Mouse (Mus musculus) hindbrain, postnatal 0 days (tissue): Measurements from ENCODE around the gene Cdk5r2. TPM values are rescaled to one million over a fixed set of nuclear protein-coding genes. Genes with fewer than 3 reads are reported as not detected.
"Not testable (repeated sequence)": the region's sequence is repeated elsewhere in the genome, so short reads cannot be mapped to it uniquely, and the experiment has no call there.

ENCODE experiments used
- ATAC-seq: fragments of 200-750 bp; cut with Nextera tagmentation; 2 replicates; pipeline ENCODE4 v1.8.0; 2017; ENCODE audit warnings: mild to moderate bottlenecking, moderate TSS enrichment, moderate library complexity
- DNase-seq: peaks from one replicate; pipeline ENCODE4 v3.0.0-alpha.2; 2015; ENCODE audit warnings: low spot score
- H3K27ac ChIP-seq: fragments of 300-500 bp; sonication (generic); 2 replicates; pipeline ENCODE4 v1.5.1; 2014; ENCODE audit warnings: mild to moderate bottlenecking
- H3K27me3 ChIP-seq: fragments of 300-500 bp; sonication (generic); 2 replicates; pipeline ENCODE4 v1.6.1; 2014; ENCODE audit warnings: low read length, mixed read lengths; ENCODE audit not compliant: insufficient read depth
- H3K36me3 ChIP-seq: fragments of 300-500 bp; sonication (generic); 2 replicates; pipeline ENCODE4 v1.6.1; 2014; ENCODE audit warnings: low read length, mixed read lengths; ENCODE audit not compliant: insufficient read depth
- H3K4me1 ChIP-seq: fragments of 300-500 bp; sonication (generic); 2 replicates; pipeline ENCODE4 v1.6.1; 2014; ENCODE audit warnings: antibody characterized with exemption, low read length, mixed read lengths; ENCODE audit not compliant: insufficient read depth
- H3K4me2 ChIP-seq: fragments of 300-500 bp; sonication (generic); 2 replicates; pipeline ENCODE4 v1.6.1; 2014; ENCODE audit warnings: low read depth, mild to moderate bottlenecking, low read length, moderate library complexity, mixed read lengths
- H3K4me3 ChIP-seq: fragments of 300-500 bp; sonication (generic); 2 replicates; pipeline ENCODE4 v1.5.1; 2014; ENCODE audit warnings: low read length
- H3K9ac ChIP-seq: fragments of 300-500 bp; sonication (generic); replicated peaks from 2 replicates; pipeline ENCODE4 v1.6.1; 2014; ENCODE audit warnings: mild to moderate bottlenecking, low read length, moderate library complexity, mixed read lengths
- H3K9me3 ChIP-seq: fragments of 300-500 bp; sonication (generic); 2 replicates; pipeline ENCODE4 v1.6.1; 2016; ENCODE audit warnings: low read length, mixed read lengths
- CTCF ChIP-seq: IDR thresholded peaks from 2 replicates; pipeline ENCODE4 v1.5.1; 2016; ENCODE audit warnings: antibody characterized with exemption, control low read depth, low read depth
- WGBS: fragments of 180-500 bp; shearing (Covaris S2); extraction: QIAGEN DNeasy Blood & Tissue Kit; methylation state at CpG from one replicate; pipeline ENCODE4 v1.1.7; 2014; 5-methylcytosine and 5-hydroxymethylcytosine counted together
- polyA plus RNA-seq: library from polyadenylated mRNA; unstranded; fragments of >200 nt; fragmentation: Nextera tagmentation; extraction: Ambion mirVana; gene quantifications from 2 replicates; pipeline ENCODE4 v1.2.1, GENCODE M21; 2015
- total RNA-seq: library from RNA; depleted of rRNA; stranded (reverse); fragments of >200 nt; gene quantifications from 2 replicates; pipeline ENCODE4 v1.2.3, GENCODE M21; 2014

Cdk5r2 gene
- total and polyA plus RNA-seq, 2 experiments from 2014 or later: 13.6 to 59.2 TPM

GRCm38 (mm10) chr1:74809007-74809406, 45.7 kb upstream of the Cdk5r2 start:
- TF ChIP-seq CTCF: peak; percentile 58
- Histone ChIP-seq H3K36me3 (no peaks in the 10 kb centered on the region), H3K27ac (no peak overlapping the region), H3K4me2 (no peak overlapping the region), H3K4me1 (peaks cover 11% of the 10 kb centered on the region; the same call in 1 of the 2 replicates), H3K27me3 (peaks cover 16% of the 10 kb centered on the region; the same call in 1 of the 2 replicates), H3K9me3 (no peaks in the 10 kb centered on the region), H3K9ac (no peak overlapping the region), H3K4me3 (no peak overlapping the region)
- peak; percentile 50 for DNase-seq
- no peak for ATAC-seq
- 59% methylated on average over 10 of the region's 10 CpGs for WGBS

GRCm38 (mm10) chr1:74814931-74815647, 39.6 kb upstream of the Cdk5r2 start:
- Histone ChIP-seq H3K36me3 (no peaks in the 10 kb centered on the region), H3K9me3 (no peaks in the 10 kb centered on the region), H3K4me1 (no peaks in the 10 kb centered on the region), H3K27me3 (no peaks in the 10 kb centered on the region), H3K9ac (no peak overlapping the region), H3K4me2 (no peak overlapping the region), H3K4me3 (no peak overlapping the region), H3K27ac (no peak overlapping the region)
- WGBS: 75% methylated on average over 9 of the region's 9 CpGs
- TF ChIP-seq CTCF: peak; percentile 36; the same call in 1 of the 2 replicates
- no peak for DNase-seq
- no peak for ATAC-seq

- not testable (repeated sequence) for DNase-seq, H3K4me3 ChIP-seq, H3K9ac ChIP-seq, H3K27ac ChIP-seq, H3K36me3 ChIP-seq, H3K9me3 ChIP-seq, H3K27me3 ChIP-seq, H3K4me2 ChIP-seq, H3K4me1 ChIP-seq, ATAC-seq
- 89% methylated on average over 6 of the region's 6 CpGs for WGBS
Observed at GRCm38 (mm10) chr1:74815965-74816364, 38.8 kb upstream of the Cdk5r2 start.

GRCm38 (mm10) chr1:74816612-74817199, 38.0 kb upstream of the Cdk5r2 start:
- Histone ChIP-seq H3K9ac (peak overlapping the region; percentile 82), H3K36me3 (no peaks in the 10 kb centered on the region), H3K4me1 (no peaks in the 10 kb centered on the region), H3K9me3 (no peaks in the 10 kb centered on the region), H3K27me3 (no peaks in the 10 kb centered on the region), H3K27ac (peak overlapping the region; percentile 90), H3K4me3 (peak overlapping the region; percentile 60), H3K4me2 (peak overlapping the region; percentile 68)
- ATAC-seq (peak; percentile 94), DNase-seq (peak; percentile 95)
- 2% methylated on average over 38 of the region's 38 CpGs for WGBS
- no peak for TF ChIP-seq CTCF

- Histone ChIP-seq H3K4me3 (peak overlapping the region; percentile 60), H3K9ac (peak overlapping the region; percentile 82), H3K4me2 (peak overlapping the region; percentile 68), H3K36me3 (no peaks in the 10 kb centered on the region), H3K27ac (peak overlapping the region; percentile 90), H3K27me3 (no peaks in the 10 kb centered on the region), H3K4me1 (no peaks in the 10 kb centered on the region), H3K9me3 (no peaks in the 10 kb centered on the region)
- 12% methylated on average over 14 of the region's 14 CpGs for WGBS
- TF ChIP-seq CTCF: no peak
- peak; percentile 28 for ATAC-seq
- DNase-seq: no peak
Observed at GRCm38 (mm10) chr1:74817219-74817618, 37.5 kb upstream of the Cdk5r2 start.

GRCm38 (mm10) chr1:74818509-74818908, 36.2 kb upstream of the Cdk5r2 start:
- Histone ChIP-seq H3K9ac (no peak overlapping the region), H3K27ac (no peak overlapping the region), H3K4me1 (no peaks in the 10 kb centered on the region), H3K27me3 (no peaks in the 10 kb centered on the region), H3K4me2 (no peak overlapping the region), H3K4me3 (no peak overlapping the region), H3K9me3 (no peaks in the 10 kb centered on the region), H3K36me3 (no peaks in the 10 kb centered on the region)
- 97% methylated on average over 1 of the region's 1 CpGs for WGBS
- ATAC-seq: no peak
- no peak for DNase-seq
- no peak for TF ChIP-seq CTCF

GRCm38 (mm10) chr1:74823598-74823997, 31.1 kb upstream of the Cdk5r2 start:
- H3K27ac ChIP-seq, H3K36me3 ChIP-seq, H3K4me2 ChIP-seq, H3K27me3 ChIP-seq, H3K9me3 ChIP-seq, ATAC-seq, H3K4me3 ChIP-seq, DNase-seq, H3K9ac ChIP-seq, H3K4me1 ChIP-seq: not testable (repeated sequence)
- 92% methylated on average over 4 of the region's 4 CpGs for WGBS
- 0 out of 2 replicates have a peak, but pooled peaks have one; percentile 7 for TF ChIP-seq CTCF
